Mouse (Mus musculus): ENCODE results near the gene Sdc1. TPM values are rescaled to one million over a fixed set of nuclear protein-coding genes. Genes with fewer than 3 reads are reported as not detected.

The Sdc1 gene
- total and polyA plus RNA-seq, 3 experiments = 4.8 to 11.0 (median 5.7) TPM

DNA sequence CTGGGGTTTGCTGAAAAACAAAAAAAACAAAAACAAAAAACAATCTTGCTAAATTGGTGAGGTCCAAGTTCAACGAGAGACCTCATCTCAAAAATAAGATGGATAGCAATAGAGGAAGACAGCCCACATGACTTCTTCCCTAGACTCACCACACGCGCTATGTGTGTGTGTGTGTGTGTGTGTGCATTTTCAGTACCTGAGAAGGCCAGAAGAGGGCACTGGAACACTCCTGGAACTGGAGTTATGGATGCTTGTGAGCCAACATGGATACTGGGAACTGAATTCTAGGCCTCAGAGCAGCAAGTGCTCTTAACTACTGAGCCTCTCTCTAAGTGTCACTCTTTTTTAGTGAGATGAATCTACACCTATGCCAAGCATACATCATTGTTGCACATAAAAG is 13.1 kb upstream of the Sdc1 start:
- H3K9ac ChIP-seq (ENCODE audit: low read depth, low read length) = no peak overlapping the region
- 98% methylated on average over 3 of the region's 3 CpGs for WGBS
- DNase-seq = no peak
- no peak overlapping the region for H3K27ac ChIP-seq
- no peaks in the 10 kb centered on the region for H3K4me1 ChIP-seq (ENCODE audit: control insufficient read depth, insufficient read depth, low read length)
- H3K36me3 ChIP-seq (ENCODE audit: control insufficient read depth, insufficient read depth, low read length) = no peaks in the 10 kb centered on the region
- intact Hi-C loops (cut with DNase I) = no loop called here
- TF ChIP-seq CTCF (IDR thresholded peaks at IDR 0.05) (peak; percentile 37), EP300 (IDR thresholded peaks at IDR 0.05; ENCODE audit: insufficient read depth, low read depth, low read length) (no peak), POLR2A (IDR thresholded peaks at IDR 0.05; ENCODE audit: insufficient read depth, low read depth, low read length) (no peak)
- H3K79me2 ChIP-seq (replicated peaks; ENCODE audit: control insufficient read depth, insufficient read depth, low read length) = no peaks in the 10 kb centered on the region
- H3K27me3 ChIP-seq (ENCODE audit: control insufficient read depth, insufficient read depth, low read length) = no peaks in the 10 kb centered on the region
- no peak overlapping the region for H3K4me3 ChIP-seq

GRCm38 (mm10) chr12:8759115-8759514 is 12.0 kb upstream of the Sdc1 start:
- TF ChIP-seq EP300 (IDR thresholded peaks at IDR 0.05; ENCODE audit: insufficient read depth, low read depth, low read length) (no peak), CTCF (IDR thresholded peaks at IDR 0.05) (no peak), POLR2A (IDR thresholded peaks at IDR 0.05; ENCODE audit: insufficient read depth, low read depth, low read length) (no peak)
- no peak overlapping the region for H3K27ac ChIP-seq
- H3K4me3 ChIP-seq = no peak overlapping the region
- intact Hi-C loops (cut with DNase I) = no loop called here
- DNase-seq = no peak
- H3K36me3 ChIP-seq (ENCODE audit: control insufficient read depth, insufficient read depth, low read length) = no peaks in the 10 kb centered on the region
- H3K9ac ChIP-seq (ENCODE audit: low read depth, low read length) = no peak overlapping the region
- H3K79me2 ChIP-seq (replicated peaks; ENCODE audit: control insufficient read depth, insufficient read depth, low read length) = no peaks in the 10 kb centered on the region
- H3K27me3 ChIP-seq (ENCODE audit: control insufficient read depth, insufficient read depth, low read length) = no peaks in the 10 kb centered on the region
- WGBS = 36% methylated on average over 4 of the region's 4 CpGs
- no peaks in the 10 kb centered on the region for H3K4me1 ChIP-seq (ENCODE audit: control insufficient read depth, insufficient read depth, low read length)

DNA sequence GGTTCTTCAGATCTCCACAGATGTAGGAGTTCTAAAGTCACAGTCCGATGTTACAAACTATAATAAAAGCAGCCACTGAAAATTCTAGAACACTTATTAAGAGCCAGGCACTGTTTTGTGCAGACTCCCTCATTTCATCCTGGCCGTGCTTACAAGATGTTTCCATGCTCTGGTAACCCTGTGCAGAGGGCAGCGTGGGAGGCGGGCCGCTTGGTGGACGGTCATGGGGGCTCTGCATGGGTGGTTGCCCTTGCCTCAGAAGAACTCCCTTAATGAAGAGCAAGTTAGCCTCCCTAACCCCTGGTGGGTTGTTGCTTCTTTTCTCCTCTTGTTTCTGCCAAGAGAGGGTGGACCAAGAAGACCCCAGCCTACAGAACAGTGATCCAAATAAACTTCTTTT is 11.3 kb upstream of the Sdc1 start:
- no peak for DNase-seq
- Histone ChIP-seq H3K27me3 (ENCODE audit: control insufficient read depth, insufficient read depth, low read length) (no peaks in the 10 kb centered on the region), H3K27ac (no peak overlapping the region), H3K9ac (ENCODE audit: low read depth, low read length) (no peak overlapping the region), H3K36me3 (ENCODE audit: control insufficient read depth, insufficient read depth, low read length) (no peaks in the 10 kb centered on the region), H3K4me1 (ENCODE audit: control insufficient read depth, insufficient read depth, low read length) (no peaks in the 10 kb centered on the region), H3K4me3 (no peak overlapping the region), H3K79me2 (replicated peaks; ENCODE audit: control insufficient read depth, insufficient read depth, low read length) (no peaks in the 10 kb centered on the region)
- WGBS = 87% methylated on average over 6 of the region's 6 CpGs
- intact Hi-C loops (cut with DNase I) = no loop called here
- TF ChIP-seq CTCF (IDR thresholded peaks at IDR 0.05) (no peak), EP300 (IDR thresholded peaks at IDR 0.05; ENCODE audit: insufficient read depth, low read depth, low read length) (no peak), POLR2A (IDR thresholded peaks at IDR 0.05; ENCODE audit: insufficient read depth, low read depth, low read length) (no peak)

DNA sequence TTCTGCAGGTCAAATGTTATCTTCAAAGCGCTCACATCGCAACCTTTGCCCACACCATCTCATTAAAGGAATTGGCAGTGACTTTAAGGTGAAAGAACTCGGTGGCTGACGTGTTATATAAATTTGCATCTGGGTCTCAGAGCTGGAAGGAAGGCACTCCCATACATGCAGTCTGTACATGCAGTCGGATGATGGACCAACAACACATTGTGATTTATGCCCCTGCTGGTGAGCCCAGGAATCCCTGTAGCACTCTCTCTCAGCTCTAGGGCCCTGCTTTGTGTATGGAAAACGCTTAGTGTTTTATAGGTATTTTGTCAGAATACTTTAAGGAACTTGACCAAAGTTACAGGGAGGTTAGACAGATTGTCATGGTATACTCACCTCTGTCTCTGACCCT is 10.6 kb upstream of the Sdc1 start:
- no peaks in the 10 kb centered on the region for H3K27me3 ChIP-seq (ENCODE audit: control insufficient read depth, insufficient read depth, low read length)
- H3K9ac ChIP-seq (ENCODE audit: low read depth, low read length) = no peak overlapping the region
- no peak for TF ChIP-seq POLR2A (IDR thresholded peaks at IDR 0.05; ENCODE audit: insufficient read depth, low read depth, low read length)
- no peak for TF ChIP-seq CTCF (IDR thresholded peaks at IDR 0.05)
- TF ChIP-seq EP300 (IDR thresholded peaks at IDR 0.05; ENCODE audit: insufficient read depth, low read depth, low read length) = no peak
- no peak overlapping the region for H3K4me3 ChIP-seq
- intact Hi-C loops (cut with DNase I) = no loop called here
- H3K36me3 ChIP-seq (ENCODE audit: control insufficient read depth, insufficient read depth, low read length) = no peaks in the 10 kb centered on the region
- no peaks in the 10 kb centered on the region for H3K4me1 ChIP-seq (ENCODE audit: control insufficient read depth, insufficient read depth, low read length)
- no peak overlapping the region for H3K27ac ChIP-seq
- no peaks in the 10 kb centered on the region for H3K79me2 ChIP-seq (replicated peaks; ENCODE audit: control insufficient read depth, insufficient read depth, low read length)
- no peak for DNase-seq
- WGBS = 86% methylated on average over 6 of the region's 6 CpGs

- intact Hi-C loops (cut with DNase I) = no loop called here
Observed at GRCm38 (mm10) chr12:8761058-8761457, 10.1 kb upstream of the Sdc1 start.

GRCm38 (mm10) chr12:8762667-8763066 is 8.5 kb upstream of the Sdc1 start:
- no peak for DNase-seq
- 81% methylated on average over 2 of the region's 2 CpGs for WGBS
- TF ChIP-seq POLR2A (IDR thresholded peaks at IDR 0.05; ENCODE audit: insufficient read depth, low read depth, low read length) (no peak), EP300 (IDR thresholded peaks at IDR 0.05; ENCODE audit: insufficient read depth, low read depth, low read length) (no peak), CTCF (IDR thresholded peaks at IDR 0.05) (peak; percentile 65)
- intact Hi-C loops (cut with DNase I) = no loop called here
- no peaks in the 10 kb centered on the region for H3K27me3 ChIP-seq (ENCODE audit: control insufficient read depth, insufficient read depth, low read length)
- H3K79me2 ChIP-seq (replicated peaks; ENCODE audit: control insufficient read depth, insufficient read depth, low read length) = no peaks in the 10 kb centered on the region
- no peak overlapping the region for H3K27ac ChIP-seq
- H3K4me3 ChIP-seq = no peak overlapping the region
- H3K36me3 ChIP-seq (ENCODE audit: control insufficient read depth, insufficient read depth, low read length) = no peaks in the 10 kb centered on the region
- H3K9ac ChIP-seq (ENCODE audit: low read depth, low read length) = no peak overlapping the region
- H3K4me1 ChIP-seq (ENCODE audit: control insufficient read depth, insufficient read depth, low read length) = no peaks in the 10 kb centered on the region

More at GRCm38 (mm10) chr12:8761058-8761457, 10.1 kb upstream of the Sdc1 start:
- H3K36me3 ChIP-seq (ENCODE audit: control insufficient read depth, insufficient read depth, low read length) = no peaks in the 10 kb centered on the region
- H3K27ac ChIP-seq = no peak overlapping the region
- H3K4me1 ChIP-seq (ENCODE audit: control insufficient read depth, insufficient read depth, low read length) = no peaks in the 10 kb centered on the region
- H3K27me3 ChIP-seq (ENCODE audit: control insufficient read depth, insufficient read depth, low read length) = no peaks in the 10 kb centered on the region
- no peak overlapping the region for H3K9ac ChIP-seq (ENCODE audit: low read depth, low read length)
- no peak for DNase-seq
- no peak overlapping the region for H3K4me3 ChIP-seq
- TF ChIP-seq CTCF (IDR thresholded peaks at IDR 0.05) = no peak
- TF ChIP-seq POLR2A (IDR thresholded peaks at IDR 0.05; ENCODE audit: insufficient read depth, low read depth, low read length) = no peak
- no peak for TF ChIP-seq EP300 (IDR thresholded peaks at IDR 0.05; ENCODE audit: insufficient read depth, low read depth, low read length)
- 57% methylated on average over 7 of the region's 7 CpGs for WGBS
- no peaks in the 10 kb centered on the region for H3K79me2 ChIP-seq (replicated peaks; ENCODE audit: control insufficient read depth, insufficient read depth, low read length)
